10 mouse cellular contexts compared by ENCODE assay signal in genomic region chr4:82592086-82593030, GRCm38 (mm10).
DNase-seq lines count a peak whose midpoint lies in the region; ATAC-seq and TF ChIP-seq lines count a peak whose summit lies in the region.
"Had no signal": no experiment of that assay in that cellular context is flagged by ENCODE, and none has a peak within 500 bp of the region (broad histone marks: within the 10 kb centered on the region; RNA-seq: fewer than 3 reads in every experiment).

No protein-coding gene starts in this region.

- 30% methylated on average over 7 of the region's 7 CpGs for WGBS in forebrain, embryonic 16.5 days
- WGBS in intestine, postnatal 0 days, result 62% methylated on average over 7 of the region's 7 CpGs

- peak overlapping the region; percentile 36 for H3K4me2 ChIP-seq in forebrain, embryonic 16.5 days (ENCODE audit: low read length)
- no peak overlapping the region for H3K4me2 ChIP-seq in intestine, postnatal 0 days (replicated peaks; ENCODE audit: low read depth)
- H3K4me2 ChIP-seq: limb, embryonic 12.5 days had no signal

- no peak overlapping the region for H3K4me3 ChIP-seq in left cerebral cortex, adult 2 months
- no peak overlapping the region for H3K4me3 ChIP-seq in forebrain, embryonic 16.5 days (replicated peaks; ENCODE audit: low read length)
- H3K4me3 ChIP-seq in intestine, postnatal 0 days (ENCODE audit: low read depth, low read length), result no peak overlapping the region
- H3K4me3 ChIP-seq: erythroblast, embryonic 14.5 days; limb, embryonic 12.5 days had no signal

- H3K4me1 ChIP-seq in forebrain, embryonic 16.5 days (replicated peaks; ENCODE audit: control insufficient read depth, insufficient read depth, low read length), result peaks cover 23% of the 10 kb centered on the region
- no peaks in the 10 kb centered on the region for H3K4me1 ChIP-seq in intestine, postnatal 0 days (replicated peaks; ENCODE audit: control insufficient read depth, insufficient read depth, low read length)
- H3K4me1 ChIP-seq: limb, embryonic 12.5 days had no signal

- H3K9me3 ChIP-seq in forebrain, embryonic 16.5 days (ENCODE audit: control insufficient read depth, low read length), result no peaks in the 10 kb centered on the region
- H3K9me3 ChIP-seq in intestine, postnatal 0 days (ENCODE audit: control insufficient read depth), result no peaks in the 10 kb centered on the region
- H3K9me3 ChIP-seq: limb, embryonic 12.5 days had no signal

- H3K27me3 ChIP-seq in forebrain, embryonic 16.5 days (replicated peaks; ENCODE audit: control insufficient read depth, insufficient read depth, low read length), result no peaks in the 10 kb centered on the region
- H3K27me3 ChIP-seq in intestine, postnatal 0 days (replicated peaks; ENCODE audit: control insufficient read depth, insufficient read depth, low read length), result no peaks in the 10 kb centered on the region

- no peak for TF ChIP-seq CTCF in left cerebral cortex, adult 2 months (IDR thresholded peaks at IDR 0.05)
- TF ChIP-seq CTCF in intestine, postnatal 0 days (IDR thresholded peaks at IDR 0.05; ENCODE audit: low read depth), result no peak

- peak overlapping the region; percentile 39 for H3K9ac ChIP-seq in forebrain, embryonic 16.5 days (replicated peaks; ENCODE audit: low read depth, low read length)
- H3K9ac ChIP-seq in intestine, postnatal 0 days (ENCODE audit: low read depth, low read length), result no peak overlapping the region
- H3K9ac ChIP-seq: limb, embryonic 12.5 days had no signal

- no peaks in the 10 kb centered on the region for H3K36me3 ChIP-seq in forebrain, embryonic 16.5 days (ENCODE audit: control insufficient read depth, insufficient read depth)
- no peaks in the 10 kb centered on the region for H3K36me3 ChIP-seq in intestine, postnatal 0 days (ENCODE audit: control insufficient read depth, insufficient read depth)
- H3K36me3 ChIP-seq: limb, embryonic 12.5 days had no signal

- no peak overlapping the region; the same call in 1 of the 2 replicates for H3K27ac ChIP-seq in left cerebral cortex, adult 2 months
- peak overlapping the region; percentile 94 for H3K27ac ChIP-seq in forebrain, embryonic 16.5 days (ENCODE audit: low read length)
- no peak overlapping the region for H3K27ac ChIP-seq in intestine, postnatal 0 days (ENCODE audit: low read depth, low read length)
- H3K27ac ChIP-seq: limb, embryonic 12.5 days had no signal

- peak; percentile 78 for ATAC-seq in forebrain, embryonic 16.5 days
- no peak for ATAC-seq in megakaryocyte, adult 5-6 weeks (ENCODE audit: poor library complexity, severe bottlenecking)
- ATAC-seq in activated CD4-positive, CD25-positive, alpha-beta regulatory T cell, adult 4 months, result no peak
- no peak for ATAC-seq in intestine, postnatal 0 days

- peak; percentile 19 for DNase-seq in left cerebral cortex, adult 11 months (ENCODE audit: low spot score)
- no peak for DNase-seq in left cerebral cortex, adult 2 months (ENCODE audit: extremely low spot score in 1 of 2, low spot score in 2 of 2)
- DNase-seq in cerebellum, adult 18-20 months, result peak; percentile 86 to 87
- peak; percentile 64 to 78 for DNase-seq in left cerebral cortex, postnatal 10 days (ENCODE audit: extremely low spot score in 1 of 2, low spot score in 2 of 2)

- intact Hi-C loops in left cerebral cortex, adult 2 months (cut with DNase I), result no loop called here
- intact Hi-C loops in left cerebral cortex, postnatal 10 days (cut with DNase I), result no loop called here

Comparison
In these comparisons a context has a peak if more than half of its experiments do, and no peak if none do; other contexts are left out.
1. DNase-seq: peak in left cerebral cortex, adult 11 months (single experiment), cerebellum, adult 18-20 months (2 of 2) and left cerebral cortex, postnatal 10 days (2 of 2); none in left cerebral cortex, adult 2 months (0 of 2).